Mouse (Mus musculus) embryonic fibroblast, embryonic 13.5 days (primary cell): Measurements from ENCODE around the gene Wdhd1. TPM values are rescaled to one million over a fixed set of nuclear protein-coding genes. Genes with fewer than 3 reads are reported as not detected.

Experiments used
- H3K27ac ChIP-seq: 2 replicates; pipeline ENCODE4 v1.5.1; 2012; ENCODE audit warnings: low read length, control low read depth, inconsistent platforms; ENCODE audit not compliant: insufficient read depth
- H3K4me1 ChIP-seq: 2 replicates; pipeline ENCODE4 v1.6.1; 2011; ENCODE audit warnings: low read length; ENCODE audit not compliant: control insufficient read depth, insufficient read depth
- H3K4me3 ChIP-seq: 2 replicates; pipeline ENCODE4 v1.5.1; 2011; ENCODE audit warnings: mild to moderate bottlenecking, control low read depth, low read length; ENCODE audit not compliant: insufficient read depth
- CTCF ChIP-seq: IDR thresholded peaks from 2 replicates; pipeline ENCODE4 v1.5.1; 2011; ENCODE audit warnings: mild to moderate bottlenecking, control low read depth, low read length, moderate library complexity, borderline replicate concordance; ENCODE audit not compliant: insufficient read depth
- POLR2A ChIP-seq: IDR thresholded peaks from 2 replicates; pipeline ENCODE4 v1.6.1; 2011; ENCODE audit warnings: low read depth, mild to moderate bottlenecking, control low read depth, low read length, moderate library complexity
- polyA plus RNA-seq: library from polyadenylated mRNA; stranded (reverse); fragments of >200 nt; gene quantifications from 2 replicates; pipeline ENCODE4 v1.2.4, GENCODE M21; 2011; ENCODE audit warnings: low read depth; ENCODE audit not compliant: missing spikeins, insufficient read length

The Wdhd1 gene
- polyA plus RNA-seq, 1 experiment: 23.0 TPM

- TF ChIP-seq POLR2A (no peak), CTCF (no peak)
- no peak overlapping the region for H3K27ac ChIP-seq
- H3K4me1 ChIP-seq: no peaks in the 10 kb centered on the region
- no peak overlapping the region for H3K4me3 ChIP-seq
Measured at GRCm38 (mm10) chr14:47224476-47225325, 52.0 kb downstream of the Wdhd1 start.

GRCm38 (mm10) chr14:47222631-47223450 is 53.8 kb downstream of the Wdhd1 start:
- no peak overlapping the region for H3K27ac ChIP-seq
- no peaks in the 10 kb centered on the region for H3K4me1 ChIP-seq
- TF ChIP-seq POLR2A: no peak
- no peak for TF ChIP-seq CTCF
- no peak overlapping the region for H3K4me3 ChIP-seq

GRCm38 (mm10) chr14:47221567-47221966 is 55.1 kb downstream of the Wdhd1 start:
- Histone ChIP-seq H3K4me3 (no peak overlapping the region), H3K4me1 (no peaks in the 10 kb centered on the region), H3K27ac (no peak overlapping the region)
- TF ChIP-seq CTCF (no peak), POLR2A (no peak)

GRCm38 (mm10) chr14:47220231-47221025 is 56.2 kb downstream of the Wdhd1 start:
- Histone ChIP-seq H3K4me1 (no peaks in the 10 kb centered on the region), H3K27ac (no peak overlapping the region), H3K4me3 (no peak overlapping the region)
- TF ChIP-seq CTCF (no peak), POLR2A (no peak)

DNA sequence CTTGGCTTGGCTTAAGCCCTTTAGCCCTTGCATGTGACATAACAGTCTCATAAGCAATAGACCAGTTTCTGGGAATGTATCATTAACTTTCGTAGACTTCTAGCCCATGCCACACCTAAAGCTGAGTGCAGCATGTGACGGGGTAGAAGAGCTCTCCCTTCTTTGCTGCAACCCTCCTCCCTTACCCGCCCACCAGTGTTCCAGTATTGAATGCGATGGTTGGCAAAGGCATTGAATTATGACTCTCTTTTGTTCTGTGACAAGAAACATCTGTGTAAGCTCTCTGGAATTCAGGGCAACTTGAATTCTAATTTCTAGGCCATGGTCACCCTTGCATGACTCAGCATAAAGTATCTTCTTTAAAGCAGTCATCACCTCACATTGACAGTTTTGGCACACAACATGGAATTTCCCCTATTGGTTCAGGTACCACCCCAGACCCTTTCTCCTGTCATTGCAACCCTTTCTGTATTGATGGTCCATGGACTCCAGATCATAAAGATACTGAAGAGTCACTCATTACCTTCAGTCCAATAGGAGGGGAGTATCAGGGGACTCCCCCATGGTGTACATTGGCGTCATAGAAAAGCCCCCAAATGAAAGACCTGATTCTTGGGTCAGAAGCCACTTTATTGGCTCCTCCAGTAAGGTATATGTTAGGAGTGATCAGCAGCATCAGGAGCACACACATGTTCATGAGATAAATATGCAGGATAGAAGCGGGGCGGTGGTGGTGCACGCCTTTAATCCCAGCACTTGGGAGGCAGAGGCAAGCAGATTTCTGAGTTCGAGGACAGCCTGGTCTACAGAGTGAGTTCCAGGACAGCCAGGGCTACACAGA is 57.7 kb downstream of the Wdhd1 start:
- Histone ChIP-seq H3K4me3 (no peak overlapping the region), H3K27ac (no peak overlapping the region), H3K4me1 (no peaks in the 10 kb centered on the region)
- TF ChIP-seq POLR2A (no peak), CTCF (no peak)

- Histone ChIP-seq H3K4me1 (no peaks in the 10 kb centered on the region), H3K4me3 (no peak overlapping the region), H3K27ac (no peak overlapping the region)
- no peak for TF ChIP-seq CTCF
- TF ChIP-seq POLR2A: no peak
Measured at GRCm38 (mm10) chr14:47216541-47216940, 60.1 kb downstream of the Wdhd1 start.

GRCm38 (mm10) chr14:47214367-47214766 is 62.3 kb downstream of the Wdhd1 start:
- no peak overlapping the region for H3K27ac ChIP-seq
- TF ChIP-seq CTCF: no peak
- no peak for TF ChIP-seq POLR2A

GRCm38 (mm10) chr14:47213305-47213704 is 63.4 kb downstream of the Wdhd1 start:
- Histone ChIP-seq H3K4me1 (no peaks in the 10 kb centered on the region), H3K4me3 (no peak overlapping the region), H3K27ac (no peak overlapping the region)
- TF ChIP-seq CTCF (no peak), POLR2A (no peak)

More at GRCm38 (mm10) chr14:47214367-47214766, 62.3 kb downstream of the Wdhd1 start:
- Histone ChIP-seq H3K4me1 (no peaks in the 10 kb centered on the region), H3K4me3 (no peak overlapping the region)
